Mouse (Mus musculus) lung, adult 2 months (tissue): ENCODE results near the gene Fyb.

ENCODE experiments used
- CTCF ChIP-seq: fragments of 200-500 bp; IDR thresholded peaks from 2 replicates; pipeline ENCODE4 v1.5.1; 2011; ENCODE audit warnings: mild to moderate bottlenecking, low read length, control low read depth; ENCODE audit not compliant: insufficient read depth
- POLR2A ChIP-seq: fragments of 200-500 bp; IDR thresholded peaks from 2 replicates; pipeline ENCODE4 v1.6.1; 2011; ENCODE audit warnings: low read depth, mild to moderate bottlenecking, control low read depth, low read length, borderline replicate concordance; ENCODE audit errors: extremely low read depth

DNA sequence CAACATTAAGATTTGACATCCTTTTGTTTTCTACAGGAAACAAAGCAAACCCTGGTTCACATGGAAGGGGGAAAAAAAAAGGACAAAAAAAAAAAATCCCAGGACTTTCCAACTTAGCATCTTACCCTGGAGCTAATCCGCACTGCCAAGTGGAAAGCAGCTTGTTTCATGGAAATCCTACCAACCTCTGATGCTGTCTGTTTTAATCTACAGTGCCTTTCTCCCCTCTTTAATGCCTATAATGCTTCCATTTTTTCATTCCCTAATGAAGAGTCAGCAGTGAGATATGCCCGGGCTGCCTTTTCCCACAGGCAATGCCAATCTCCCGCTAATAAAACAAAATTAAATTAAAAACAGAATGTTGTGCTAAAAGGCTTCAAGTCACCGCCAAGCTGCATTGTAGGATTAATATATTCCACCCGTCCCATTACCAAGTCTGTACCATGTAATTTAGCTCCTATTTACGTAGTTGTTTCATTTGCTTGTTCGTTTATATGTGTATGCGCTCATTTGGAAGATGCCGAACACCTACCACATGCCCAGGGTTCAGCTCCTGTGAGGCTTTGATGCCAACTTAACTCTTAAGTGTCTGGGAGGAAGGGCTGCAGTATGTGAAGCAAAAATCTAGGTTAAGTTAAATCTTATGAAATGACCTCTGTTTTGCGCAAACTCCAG, 24.1 kb upstream of the Fyb start:
- TF ChIP-seq CTCF (no peak), POLR2A (no peak)
